Mouse (Mus musculus): Measurements from ENCODE around the gene Olfr523. TPM values are rescaled to one million over a fixed set of nuclear protein-coding genes. Genes with fewer than 3 reads are reported as not detected.

Gene Olfr523
- polyA plus RNA-seq, 1 experiment from 2014 or later, result not detected

DNA sequence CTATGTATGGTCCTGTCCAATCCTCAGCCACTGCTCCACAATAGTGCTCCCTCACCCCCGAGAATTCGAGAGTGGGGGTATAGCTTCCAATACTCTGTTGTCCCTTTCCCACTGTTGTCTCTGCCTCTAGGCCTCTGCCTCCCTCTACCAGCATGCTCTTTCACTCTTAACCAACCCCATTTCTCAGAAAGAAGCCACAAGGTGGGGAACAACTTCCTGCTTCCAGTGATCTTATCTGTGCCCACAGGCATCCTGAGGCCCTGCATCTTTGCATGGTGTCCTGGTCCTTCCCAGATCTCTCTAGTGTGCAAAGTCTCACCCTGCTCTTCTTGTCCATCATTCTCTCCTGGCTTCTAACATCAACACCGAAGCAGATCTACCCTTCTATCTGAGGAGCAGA lies 33.9 kb downstream of the Olfr523 start:
- Histone ChIP-seq H3K4me1 (no peaks in the 10 kb centered on the region), H3K9ac (replicated peaks) (no peak overlapping the region), H3K9me3 (no peaks in the 10 kb centered on the region), H3K36me3 (no peaks in the 10 kb centered on the region), H3K4me3 (no peak overlapping the region), H3K27ac (replicated peaks) (no peak overlapping the region), H3K4me2 (replicated peaks) (no peak overlapping the region), H3K27me3 (no peaks in the 10 kb centered on the region)
- WGBS, result 81% methylated on average over 3 of the region's 3 CpGs
- no peak for ATAC-seq (ENCODE audit: low FRiP score, low read depth)

DNA sequence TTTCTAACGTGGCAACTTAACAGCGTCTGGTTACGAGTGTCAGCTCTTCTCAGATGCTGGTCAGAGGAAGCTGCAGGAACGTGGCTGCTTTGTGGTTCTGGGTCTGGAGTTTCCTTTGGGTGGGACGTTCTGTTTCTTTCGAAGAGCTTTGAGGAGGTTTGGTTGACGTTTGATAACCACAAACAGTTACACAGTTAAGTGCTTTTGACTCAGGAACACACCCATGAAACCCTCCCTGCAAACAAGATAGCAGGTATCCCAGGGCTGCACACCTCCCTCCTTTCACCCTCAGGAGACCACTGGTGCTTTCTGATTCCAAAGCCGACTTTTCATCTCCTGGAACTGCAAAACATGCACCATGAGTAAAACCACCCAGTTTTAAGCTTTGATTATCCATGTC lies 35.1 kb downstream of the Olfr523 start:
- Histone ChIP-seq H3K4me2 (replicated peaks) (no peak overlapping the region), H3K9ac (replicated peaks) (no peak overlapping the region), H3K4me1 (no peaks in the 10 kb centered on the region), H3K27me3 (no peaks in the 10 kb centered on the region), H3K27ac (replicated peaks) (no peak overlapping the region), H3K36me3 (no peaks in the 10 kb centered on the region), H3K9me3 (no peaks in the 10 kb centered on the region), H3K4me3 (no peak overlapping the region)
- no peak for ATAC-seq (ENCODE audit: low FRiP score, low read depth)
- 75% methylated on average over 8 of the region's 8 CpGs for WGBS

DNA sequence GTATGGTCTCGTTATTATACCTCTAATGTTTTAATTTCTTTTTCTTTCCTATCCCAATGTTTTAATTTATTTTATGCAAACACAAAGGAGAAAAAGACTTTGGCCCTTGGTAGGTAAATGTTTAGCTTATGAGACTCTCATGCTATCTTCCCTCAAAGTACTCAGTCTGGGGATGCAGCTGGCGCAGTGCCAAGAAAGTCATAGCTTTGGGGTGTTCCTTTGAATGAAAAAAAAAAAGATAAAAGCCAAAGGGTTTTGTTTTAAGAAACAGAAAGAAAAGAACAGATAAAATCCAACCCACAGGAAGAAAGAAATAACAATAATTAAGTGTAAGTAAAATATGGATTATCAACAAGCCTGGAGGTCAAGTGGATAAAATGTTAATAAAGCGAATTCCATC lies 35.7 kb downstream of the Olfr523 start:
- H3K4me3 ChIP-seq, result no peak overlapping the region
- WGBS, result 85% methylated on average over 3 of the region's 3 CpGs
- no peak for ATAC-seq (ENCODE audit: low FRiP score, low read depth)
- H3K27ac ChIP-seq (replicated peaks), result no peak overlapping the region
- no peak overlapping the region for H3K4me2 ChIP-seq (replicated peaks)
- H3K4me1 ChIP-seq, result no peaks in the 10 kb centered on the region
- H3K9ac ChIP-seq (replicated peaks), result no peak overlapping the region
- no peaks in the 10 kb centered on the region for H3K36me3 ChIP-seq
- no peaks in the 10 kb centered on the region for H3K9me3 ChIP-seq
- no peaks in the 10 kb centered on the region for H3K27me3 ChIP-seq

DNA sequence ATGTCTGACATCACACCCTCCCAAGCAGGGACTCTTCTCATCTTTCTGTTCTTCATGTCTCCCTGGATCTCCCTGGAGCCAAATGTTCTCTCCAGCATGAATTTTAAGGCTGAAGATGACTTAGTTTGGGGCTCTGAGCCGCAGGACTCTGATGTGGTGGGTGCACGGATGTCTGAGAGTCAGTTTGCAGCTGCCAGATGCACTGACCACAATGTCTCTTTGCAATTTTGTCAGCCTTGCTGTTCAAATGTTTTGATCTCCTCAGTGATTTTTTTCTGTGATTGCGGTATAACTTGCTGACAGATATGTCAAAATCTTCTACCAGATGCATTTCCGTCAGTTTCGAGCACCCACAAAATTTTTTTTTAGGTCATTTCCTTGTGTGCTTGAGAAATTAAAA lies 40.8 kb downstream of the Olfr523 start:
- H3K9me3 ChIP-seq, result no peaks in the 10 kb centered on the region
- ATAC-seq (ENCODE audit: low FRiP score, low read depth), result no peak
- H3K4me3 ChIP-seq, result no peak overlapping the region
- H3K9ac ChIP-seq (replicated peaks), result no peak overlapping the region
- no peaks in the 10 kb centered on the region for H3K27me3 ChIP-seq
- H3K4me2 ChIP-seq (replicated peaks), result no peak overlapping the region
- 87% methylated on average over 5 of the region's 5 CpGs for WGBS
- no peak overlapping the region for H3K27ac ChIP-seq (replicated peaks)
- H3K4me1 ChIP-seq, result no peaks in the 10 kb centered on the region
- no peaks in the 10 kb centered on the region for H3K36me3 ChIP-seq

DNA sequence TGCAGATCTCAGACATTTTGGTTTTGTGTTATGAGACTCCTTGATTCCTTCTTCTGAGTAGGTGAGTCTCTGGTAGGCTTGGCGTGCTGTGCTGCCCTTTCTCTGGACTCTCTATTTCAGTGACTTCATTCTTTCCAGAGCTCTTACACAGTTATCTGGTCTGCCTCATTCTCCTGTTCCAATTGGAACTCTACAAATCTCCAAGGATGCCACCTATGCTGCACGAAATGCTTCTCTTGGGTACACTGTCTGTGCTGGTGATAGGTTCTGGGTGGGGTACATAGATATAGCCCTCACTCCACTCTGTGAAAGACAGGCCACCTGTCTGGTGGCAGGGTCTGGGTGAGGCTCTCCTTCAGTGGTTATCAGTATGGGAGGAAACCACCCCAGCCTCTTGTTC lies 45.0 kb downstream of the Olfr523 start, which contains the start of gene Cd163l1:
Gene Cd163l1 (plus strand): TSS at position 301 of the 400 bp plus-strand sequence.
- Histone ChIP-seq H3K4me2 (replicated peaks) (no peak within 1 kb of the TSS), H3K27me3 (no peaks in the 10 kb centered on the region), H3K9ac (replicated peaks) (no peak within 1 kb of the TSS), H3K27ac (replicated peaks) (no peak within 1 kb of the TSS), H3K36me3 (no peaks in the 10 kb centered on the region), H3K4me1 (no peaks in the 10 kb centered on the region), H3K4me3 (no peak within 1 kb of the TSS), H3K9me3 (no peaks in the 10 kb centered on the region)
- WGBS, result 89% methylated on average over 2 of the region's 2 CpGs
- ATAC-seq (ENCODE audit: low FRiP score, low read depth), result no peak

DNA sequence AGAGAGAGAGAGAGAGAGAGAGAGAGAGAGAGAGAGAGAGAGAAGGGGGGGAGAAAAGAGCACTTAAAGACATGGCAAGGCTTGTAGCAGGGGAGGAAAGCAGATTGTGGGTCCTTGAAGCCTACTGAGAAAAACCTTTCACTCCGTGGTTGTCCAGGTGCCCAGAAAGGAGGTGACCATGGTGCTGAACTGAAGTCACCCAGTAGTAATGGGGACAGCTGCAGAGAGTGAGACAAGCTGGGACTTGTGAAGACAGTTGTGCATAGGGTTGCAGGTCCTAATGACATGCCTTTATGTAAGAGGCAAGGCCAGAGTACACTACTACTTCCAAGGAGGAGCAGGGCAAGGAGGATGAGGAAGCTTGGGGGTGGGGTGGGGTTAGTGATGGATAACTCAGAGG lies 46.3 kb downstream of the Olfr523 start:
- Histone ChIP-seq H3K36me3 (no peaks in the 10 kb centered on the region), H3K9me3 (no peaks in the 10 kb centered on the region), H3K4me1 (no peaks in the 10 kb centered on the region), H3K27me3 (no peaks in the 10 kb centered on the region), H3K4me2 (replicated peaks) (no peak overlapping the region), H3K27ac (replicated peaks) (no peak overlapping the region), H3K9ac (replicated peaks) (no peak overlapping the region), H3K4me3 (no peak overlapping the region)
- no peak for ATAC-seq (ENCODE audit: low FRiP score, low read depth)
- WGBS, result 29% methylated on average over 1 of the region's 1 CpGs

DNA sequence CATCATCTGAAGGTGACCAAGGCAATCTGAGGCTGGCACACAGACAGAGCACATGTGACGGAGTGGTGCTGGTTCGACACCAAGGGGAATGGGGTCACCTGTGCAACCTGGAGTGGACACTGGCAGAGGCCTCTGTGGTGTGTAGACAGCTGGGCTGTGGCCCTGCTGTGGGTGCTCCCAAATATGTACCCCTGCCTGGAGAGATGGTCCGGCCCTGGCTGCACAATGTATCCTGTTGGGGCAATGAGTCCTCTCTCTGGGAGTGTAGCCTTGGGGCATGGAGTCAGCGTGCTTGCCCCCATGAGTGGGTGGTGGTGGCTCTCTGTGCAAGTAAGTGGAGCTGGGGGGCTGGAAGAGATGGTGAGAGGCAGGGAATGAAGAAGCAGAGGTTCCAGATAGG lies 47.4 kb downstream of the Olfr523 start:
- Histone ChIP-seq H3K4me3 (no peak overlapping the region), H3K27me3 (no peaks in the 10 kb centered on the region), H3K9ac (replicated peaks) (no peak overlapping the region), H3K36me3 (no peaks in the 10 kb centered on the region), H3K9me3 (no peaks in the 10 kb centered on the region), H3K4me1 (no peaks in the 10 kb centered on the region), H3K27ac (replicated peaks) (no peak overlapping the region), H3K4me2 (replicated peaks) (no peak overlapping the region)
- ATAC-seq (ENCODE audit: low FRiP score, low read depth), result no peak
- WGBS, result 84% methylated on average over 4 of the region's 4 CpGs

DNA sequence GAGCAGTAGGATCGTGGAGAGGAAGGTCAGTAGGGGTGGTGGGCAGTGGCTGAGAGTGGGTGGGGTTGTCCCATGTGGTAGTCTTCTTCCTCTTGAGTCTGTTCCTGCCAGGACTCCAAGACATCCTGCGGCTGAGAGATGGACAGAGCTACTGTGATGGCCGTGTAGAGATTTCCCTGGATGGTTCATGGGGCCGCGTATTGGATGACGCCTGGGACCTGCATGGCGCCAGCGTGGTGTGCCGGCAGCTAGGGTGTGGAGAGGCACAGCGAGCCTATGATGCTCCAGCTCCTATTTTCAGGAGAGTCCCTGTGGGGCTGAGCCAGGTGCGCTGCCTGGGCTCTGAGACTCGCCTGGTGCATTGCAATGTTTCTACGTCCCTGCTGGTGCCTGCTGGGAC lies 51.2 kb downstream of the Olfr523 start:
- Histone ChIP-seq H3K27me3 (no peaks in the 10 kb centered on the region), H3K4me2 (replicated peaks) (no peak overlapping the region), H3K9me3 (no peaks in the 10 kb centered on the region), H3K27ac (replicated peaks) (no peak overlapping the region), H3K36me3 (no peaks in the 10 kb centered on the region), H3K9ac (replicated peaks) (no peak overlapping the region), H3K4me1 (no peaks in the 10 kb centered on the region), H3K4me3 (no peak overlapping the region)
- 84% methylated on average over 13 of the region's 13 CpGs for WGBS
- no peak for ATAC-seq (ENCODE audit: low FRiP score, low read depth)

Other genes starting within 250 kb of the Olfr523 start
- not detected in 2 replicates for gene Utf1, start 229.4 kb upstream of the Olfr523 start, polyA plus RNA-seq (2016; fragmentation: Nextera tagmentation; extraction: Ambion mirVana)
- 0.45 and 0.52 TPM in 2 replicates for gene 6430531B16Rik, start 194.5 kb upstream of the Olfr523 start, polyA plus RNA-seq (2016; fragmentation: Nextera tagmentation; extraction: Ambion mirVana)
- gene Adam8, start 180.7 kb upstream of the Olfr523 start, polyA plus RNA-seq (2016; fragmentation: Nextera tagmentation; extraction: Ambion mirVana), result 3.6 and 3.9 TPM in 2 replicates
- 41.9 and 45.2 TPM in 2 replicates for gene Zfp511, start 136.8 kb upstream of the Olfr523 start, polyA plus RNA-seq (2016; fragmentation: Nextera tagmentation; extraction: Ambion mirVana)
- gene Tubgcp2, start 136.5 kb upstream of the Olfr523 start, polyA plus RNA-seq (2016; fragmentation: Nextera tagmentation; extraction: Ambion mirVana), result 70.6 and 72.7 TPM in 2 replicates
- gene Msx3, start 124.1 kb upstream of the Olfr523 start, polyA plus RNA-seq (2016; fragmentation: Nextera tagmentation; extraction: Ambion mirVana), result 2.5 and 6.9 TPM in 2 replicates
- gene Caly, start 90.7 kb upstream of the Olfr523 start, polyA plus RNA-seq (2016; fragmentation: Nextera tagmentation; extraction: Ambion mirVana), result 21.4 and 22.3 TPM in 2 replicates
- gene Prap1, start 79.8 kb upstream of the Olfr523 start, polyA plus RNA-seq (2016; fragmentation: Nextera tagmentation; extraction: Ambion mirVana), result not detected in 2 replicates
- gene Fuom, start 70.8 kb upstream of the Olfr523 start, polyA plus RNA-seq (2016; fragmentation: Nextera tagmentation; extraction: Ambion mirVana), result 14.6 and 16.1 TPM in 2 replicates
- gene Paox, start 57.4 kb upstream of the Olfr523 start, polyA plus RNA-seq (2016; fragmentation: Nextera tagmentation; extraction: Ambion mirVana), result 9.8 and 11.3 TPM in 2 replicates
- 136 and 142 TPM in 2 replicates for gene Echs1, start 56.7 kb upstream of the Olfr523 start, polyA plus RNA-seq (2016; fragmentation: Nextera tagmentation; extraction: Ambion mirVana)
- 26.1 and 28.8 TPM in 2 replicates for gene Mtg1, start 35.7 kb upstream of the Olfr523 start, polyA plus RNA-seq (2016; fragmentation: Nextera tagmentation; extraction: Ambion mirVana)
- gene Sprn, start 18.3 kb upstream of the Olfr523 start, polyA plus RNA-seq (2016; fragmentation: Nextera tagmentation; extraction: Ambion mirVana), result 2.8 and 3.1 TPM in 2 replicates
- gene Olfr522, start 8.5 kb upstream of the Olfr523 start, polyA plus RNA-seq (2016; fragmentation: Nextera tagmentation; extraction: Ambion mirVana), result not detected in 2 replicates
- gene Olfr524, start 32.7 kb downstream of the Olfr523 start, polyA plus RNA-seq (2016; fragmentation: Nextera tagmentation; extraction: Ambion mirVana), result not detected in 2 replicates
- gene Cd163l1, start 45.0 kb downstream of the Olfr523 start, polyA plus RNA-seq (2016; fragmentation: Nextera tagmentation; extraction: Ambion mirVana), result not detected in 2 replicates
- not detected in 2 replicates for gene 5830411N06Rik, start 74.1 kb downstream of the Olfr523 start, polyA plus RNA-seq (2016; fragmentation: Nextera tagmentation; extraction: Ambion mirVana)
- gene Olfr525, start 147.6 kb downstream of the Olfr523 start, polyA plus RNA-seq (2016; fragmentation: Nextera tagmentation; extraction: Ambion mirVana), result not detected in 2 replicates
- not detected in 2 replicates for gene Olfr527, start 160.8 kb downstream of the Olfr523 start, polyA plus RNA-seq (2016; fragmentation: Nextera tagmentation; extraction: Ambion mirVana)
- gene Olfr60, start 188.5 kb downstream of the Olfr523 start, polyA plus RNA-seq (2016; fragmentation: Nextera tagmentation; extraction: Ambion mirVana), result not detected in 2 replicates
- gene Olfr530, start 203.1 kb downstream of the Olfr523 start, polyA plus RNA-seq (2016; fragmentation: Nextera tagmentation; extraction: Ambion mirVana), result not detected in 2 replicates
- gene Olfr531, start 229.7 kb downstream of the Olfr523 start, polyA plus RNA-seq (2016; fragmentation: Nextera tagmentation; extraction: Ambion mirVana), result not detected in 2 replicates
- not detected in 2 replicates for gene Olfr532, start 248.4 kb downstream of the Olfr523 start, polyA plus RNA-seq (2016; fragmentation: Nextera tagmentation; extraction: Ambion mirVana)

Measured in midbrain, embryonic 12.5 days (tissue).